Mouse (Mus musculus) MEL (cell line): ENCODE results near the gene Ywhag. TPM values are rescaled to one million over a fixed set of nuclear protein-coding genes. Genes with fewer than 3 reads are reported as not detected.

Experiments
- DNase-seq: peaks from one replicate; pipeline ENCODE4 v3.0.0; 2011; ENCODE audit warnings: low read depth, low spot score
- H3K27ac ChIP-seq: 2 replicates; pipeline ENCODE4 v1.5.1; 2012; ENCODE audit warnings: low read depth, mild to moderate bottlenecking, control low read depth, low read length, moderate library complexity; ENCODE audit not compliant: control insufficient read depth
- H3K27me3 ChIP-seq, 2 experiments: fragments of 150-350 bp in 1 of 2; sonication (generic) in 1 of 2; 2 replicates each; pipeline ENCODE4 v1.6.1; 2012; ENCODE audit warnings: low read length in 2 of 2, mild to moderate bottlenecking in 2 of 2, improper control_type of control experiment in 1 of 2, moderate library complexity in 1 of 2; ENCODE audit not compliant: insufficient read depth in 2 of 2, control insufficient read depth in 1 of 2
- H3K36me3 ChIP-seq, 2 experiments: 2 replicates each; pipeline ENCODE4 v1.6.1; 2012 to 2014; ENCODE audit warnings: low read length in 2 of 2, improper control_type of control experiment in 1 of 2, inconsistent platforms in 1 of 2, mild to moderate bottlenecking in 1 of 2; ENCODE audit not compliant: insufficient read depth in 2 of 2, control insufficient read depth in 1 of 2
- H3K4me1 ChIP-seq, 2 experiments: fragments of 150-350 bp in 1 of 2; sonication (generic) in 1 of 2; 2 replicates each; pipeline ENCODE4 v1.6.1; 2012; ENCODE audit warnings: low read length in 2 of 2, improper control_type of control experiment in 1 of 2, mild to moderate bottlenecking in 1 of 2; ENCODE audit not compliant: insufficient read depth in 2 of 2, control insufficient read depth in 1 of 2
- H3K4me3 ChIP-seq, 2 experiments: fragments of 150-350 bp in 1 of 2; sonication (generic) in 1 of 2; 2 replicates each; pipeline ENCODE4 v1.5.1; 2012; ENCODE audit warnings: low read depth in 2 of 2, low read length in 2 of 2, mild to moderate bottlenecking in 2 of 2, moderate library complexity in 2 of 2, control low read depth in 1 of 2, improper control_type of control experiment in 1 of 2; ENCODE audit not compliant: control insufficient read depth in 1 of 2, insufficient read depth in 1 of 2
- H3K79me2 ChIP-seq: 2 replicates; pipeline ENCODE4 v1.6.1; 2012; ENCODE audit warnings: mild to moderate bottlenecking, low read length, moderate library complexity; ENCODE audit not compliant: control insufficient read depth, poor library complexity, insufficient read depth
- H3K9ac ChIP-seq: 2 replicates; pipeline ENCODE4 v1.6.1; 2012; ENCODE audit warnings: low read depth, mild to moderate bottlenecking, control low read depth, low read length, moderate library complexity; ENCODE audit not compliant: control insufficient read depth, poor library complexity, severe bottlenecking
- H3K9me3 ChIP-seq: fragments of 150-350 bp; sonication (generic); replicated peaks from 2 replicates; pipeline ENCODE4 v1.6.1; 2012; ENCODE audit warnings: mild to moderate bottlenecking, low read length, improper control_type of control experiment, moderate library complexity; ENCODE audit not compliant: insufficient read depth
- CTCF ChIP-seq, 3 experiments: IDR thresholded peaks in 2 of 3; conservative IDR thresholded peaks in 1 of 3; 2 replicates each; pipeline ENCODE4 v1.5.1; 2011 to 2012; ENCODE audit warnings: low read length in 3 of 3, low read depth in 2 of 3, mild to moderate bottlenecking in 2 of 3, improper control_type of control experiment in 1 of 3, inconsistent platforms in 1 of 3, mixed read lengths in 1 of 3, moderate library complexity in 1 of 3; ENCODE audit not compliant: control insufficient read depth in 1 of 3, insufficient read depth in 1 of 3, poor library complexity in 1 of 3, severe bottlenecking in 1 of 3
- E2F4 ChIP-seq: IDR thresholded peaks from 2 replicates; pipeline ENCODE4 v1.6.1; 2011; ENCODE audit warnings: low read depth, low read length, improper control_type of control experiment, borderline replicate concordance
- ELF1 ChIP-seq: IDR thresholded peaks from 2 replicates; pipeline ENCODE4 v1.6.1; 2014; ENCODE audit warnings: low read depth, mild to moderate bottlenecking, inconsistent platforms, low read length, improper control_type of control experiment, moderate library complexity
- GABPA ChIP-seq: IDR thresholded peaks from 2 replicates; pipeline ENCODE4 v1.6.1; 2012; ENCODE audit warnings: low read depth, mild to moderate bottlenecking, inconsistent platforms, low read length, improper control_type of control experiment, moderate library complexity
- GATA1 ChIP-seq: IDR thresholded peaks from 2 replicates; pipeline ENCODE4 v1.6.1; 2011; ENCODE audit warnings: low read depth, low read length, improper control_type of control experiment
- HCFC1 ChIP-seq: IDR thresholded peaks from 2 replicates; pipeline ENCODE4 v1.6.1; 2012; ENCODE audit warnings: low read depth, mild to moderate bottlenecking, inconsistent platforms, low read length, improper control_type of control experiment, moderate library complexity
- MEF2A ChIP-seq: IDR thresholded peaks from 2 replicates; pipeline ENCODE4 v1.6.1; 2014; ENCODE audit warnings: low read depth, mild to moderate bottlenecking, inconsistent platforms, low read length, improper control_type of control experiment; ENCODE audit not compliant: poor library complexity, insufficient replicate concordance, severe bottlenecking; ENCODE audit errors: extremely low read depth
- MXI1 ChIP-seq: IDR thresholded peaks from 2 replicates; pipeline ENCODE4 v1.6.1; 2011; ENCODE audit warnings: mild to moderate bottlenecking, low read depth, low read length, improper control_type of control experiment
- MYC ChIP-seq: IDR thresholded peaks from 2 replicates; pipeline ENCODE4 v1.6.1; 2011; ENCODE audit warnings: low read depth, mild to moderate bottlenecking, low read length, improper control_type of control experiment, moderate library complexity
- NELFE ChIP-seq: IDR thresholded peaks from 2 replicates; pipeline ENCODE4 v1.6.1; 2011; ENCODE audit warnings: low read depth, low read length, improper control_type of control experiment
- POLR2AphosphoS2 ChIP-seq: IDR thresholded peaks from 2 replicates; pipeline ENCODE4 v1.6.1; 2011; ENCODE audit warnings: low read length, improper control_type of control experiment
- RAD21 ChIP-seq: IDR thresholded peaks from 2 replicates; pipeline ENCODE4 v1.6.1; 2011; ENCODE audit warnings: mild to moderate bottlenecking, low read depth, low read length, improper control_type of control experiment
- SIN3A ChIP-seq: IDR thresholded peaks from 2 replicates; pipeline ENCODE4 v1.6.1; 2012; ENCODE audit warnings: low read length, improper control_type of control experiment, inconsistent platforms
- SMC3 ChIP-seq: IDR thresholded peaks from 2 replicates; pipeline ENCODE4 v1.6.1; 2011; ENCODE audit warnings: low read depth, low read length, improper control_type of control experiment
- USF2 ChIP-seq, 2 experiments: IDR thresholded peaks; 2 replicates each; pipeline ENCODE4 v1.6.1; 2011 to 2012; ENCODE audit warnings: improper control_type of control experiment in 2 of 2, low read length in 2 of 2, borderline replicate concordance in 1 of 2, inconsistent platforms in 1 of 2, low read depth in 1 of 2, mild to moderate bottlenecking in 1 of 2; ENCODE audit not compliant: insufficient read depth in 1 of 2
- ZC3H11A ChIP-seq: IDR thresholded peaks from 2 replicates; pipeline ENCODE4 v1.6.1; 2012; ENCODE audit warnings: low read depth, mild to moderate bottlenecking, inconsistent platforms, low read length, improper control_type of control experiment
- ZKSCAN1 ChIP-seq: IDR thresholded peaks from 2 replicates; pipeline ENCODE4 v1.6.1; 2012; ENCODE audit warnings: low read depth, mild to moderate bottlenecking, inconsistent platforms, low read length, improper control_type of control experiment, moderate library complexity
- ZMIZ1 ChIP-seq: IDR thresholded peaks from 2 replicates; pipeline ENCODE4 v1.6.1; 2012; ENCODE audit warnings: low read depth, mild to moderate bottlenecking, inconsistent platforms, low read length, improper control_type of control experiment, moderate library complexity
- polyA plus RNA-seq, 2 experiments: library from polyadenylated mRNA; stranded (reverse) in 1 of 2; unstranded in 1 of 2; fragments of >175 nt in 1 of 2; fragments of >200 nt in 1 of 2; gene quantifications; 2 replicates each; pipeline versions ENCODE4 v1.2.1 to v1.2.4; 2012; ENCODE audit warnings: low replicate concordance in 2 of 2, low read depth in 1 of 2; ENCODE audit not compliant: insufficient read length in 2 of 2, insufficient read depth in 1 of 2, missing spikeins in 1 of 2
- total RNA-seq: library from RNA; depleted of rRNA; stranded (reverse); fragments of 300-350 nt; gene quantifications from 2 replicates; pipeline ENCODE4 v1.2.3, GENCODE M21; 2012

Ywhag gene
- total and polyA plus RNA-seq, 3 experiments, result 109 to 295 (median 268) TPM

DNA sequence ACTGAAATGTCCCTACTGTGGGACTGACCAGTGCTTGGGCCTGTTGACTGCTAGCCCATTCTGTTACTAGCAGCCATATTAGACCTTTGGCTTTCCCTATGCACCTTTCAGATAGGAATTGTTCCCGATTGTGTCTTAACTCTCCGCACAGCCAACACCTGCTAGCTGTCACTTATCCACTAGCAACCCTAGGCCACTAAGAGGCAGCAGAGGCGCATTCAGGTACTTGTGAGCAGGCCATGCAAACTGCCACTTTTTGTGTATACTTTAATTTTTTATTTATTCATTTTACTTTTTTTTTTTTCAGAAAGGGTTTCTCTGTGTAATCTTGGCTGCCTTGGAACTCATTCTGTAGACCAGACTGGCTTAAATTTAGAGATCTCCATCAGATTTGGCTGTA lies 33.7 kb downstream of the Ywhag start:
- TF ChIP-seq SMC3, result no peak
- TF ChIP-seq GABPA, result no peak
- peak in 2 of 3 experiments; percentile 28 to 33; a peak in 4 of 6 replicates for TF ChIP-seq CTCF (IDR thresholded peaks at IDR 0.05 in 2 of 3, conservative IDR thresholded peaks at IDR 0.05 in 1 of 3; ENCODE audit: control insufficient read depth in 1 of 3, insufficient read depth in 1 of 3, low read depth in 2 of 3, low read length in 3 of 3, poor library complexity in 1 of 3, severe bottlenecking in 1 of 3)
- no peak for TF ChIP-seq E2F4
- no peak for TF ChIP-seq SIN3A
- TF ChIP-seq RAD21, result peak; percentile 27
- no peak for TF ChIP-seq HCFC1
- TF ChIP-seq ZMIZ1, result no peak
- no peak for TF ChIP-seq USF2 (IDR thresholded peaks at IDR 0.05; ENCODE audit: borderline replicate concordance in 1 of 2, insufficient read depth in 1 of 2, low read depth in 1 of 2, low read length in 2 of 2)
- TF ChIP-seq NELFE, result no peak
- TF ChIP-seq MEF2A, result no peak
- TF ChIP-seq ZC3H11A, result 0 out of 2 replicates have a peak, but pooled peaks have one; percentile 3
- no peaks in the 10 kb centered on the region for H3K4me1 ChIP-seq
- no peaks in the 10 kb centered on the region for H3K79me2 ChIP-seq
- H3K9ac ChIP-seq, result no peak overlapping the region
- H3K27ac ChIP-seq, result no peak overlapping the region
- DNase-seq, result no peak
- no peaks in the 10 kb centered on the region for H3K27me3 ChIP-seq
- no peak overlapping the region for H3K4me3 ChIP-seq
- no peaks in the 10 kb centered on the region for H3K9me3 ChIP-seq
- H3K36me3 ChIP-seq, result no peaks in the 10 kb centered on the region

DNA sequence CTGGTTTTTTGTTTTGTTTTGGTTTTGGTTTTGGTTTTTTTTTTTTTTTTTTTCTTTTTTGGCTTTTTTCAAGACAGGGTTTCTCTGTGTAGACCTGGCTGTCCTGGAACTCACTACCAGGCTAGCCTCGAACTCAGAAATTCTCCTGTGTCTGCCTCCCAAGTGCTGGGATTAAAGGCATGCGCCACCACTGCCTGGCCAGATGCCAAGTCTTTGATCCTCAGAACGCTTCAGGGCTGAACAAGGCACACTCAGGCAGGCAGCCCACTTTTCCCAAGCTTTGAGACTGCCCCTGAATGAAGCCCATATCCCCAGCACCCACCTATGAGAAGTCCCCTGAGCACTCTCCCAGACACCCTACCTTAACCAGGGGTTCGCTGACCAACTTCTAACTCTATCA lies 34.6 kb downstream of the Ywhag start:
- H3K9ac ChIP-seq, result no peak overlapping the region
- H3K4me1 ChIP-seq, result no peaks in the 10 kb centered on the region
- no peaks in the 10 kb centered on the region for H3K27me3 ChIP-seq
- no peak overlapping the region for H3K27ac ChIP-seq
- no peak for DNase-seq
- no peak for TF ChIP-seq GABPA
- no peaks in the 10 kb centered on the region for H3K9me3 ChIP-seq
- H3K79me2 ChIP-seq, result no peaks in the 10 kb centered on the region
- H3K36me3 ChIP-seq, result no peaks in the 10 kb centered on the region
- no peak overlapping the region for H3K4me3 ChIP-seq

DNA sequence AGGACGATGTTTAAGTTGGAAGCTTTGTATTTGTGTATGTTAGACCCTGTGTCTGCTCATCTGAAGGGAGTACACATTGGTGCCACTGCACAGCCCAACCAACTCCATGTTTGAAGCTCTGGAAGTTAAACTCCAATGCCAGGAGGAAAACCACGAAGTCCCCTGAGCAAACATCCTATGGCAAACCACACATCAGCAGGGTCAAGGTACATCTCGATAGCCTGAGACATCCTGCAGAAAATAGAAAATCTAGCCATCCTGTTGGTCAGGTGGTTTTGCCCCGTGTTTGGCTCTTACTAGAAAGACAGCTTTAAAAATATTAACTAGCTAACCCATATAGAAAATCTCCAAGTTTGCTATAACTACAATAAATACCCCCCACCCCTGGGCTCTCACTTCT lies 35.4 kb downstream of the Ywhag start:
- Histone ChIP-seq H3K4me3 (no peak overlapping the region), H3K27ac (no peak overlapping the region), H3K27me3 (no peaks in the 10 kb centered on the region), H3K36me3 (no peaks in the 10 kb centered on the region), H3K4me1 (no peaks in the 10 kb centered on the region), H3K79me2 (no peaks in the 10 kb centered on the region), H3K9ac (no peak overlapping the region), H3K9me3 (no peaks in the 10 kb centered on the region)
- TF ChIP-seq RAD21, result no peak
- TF ChIP-seq GABPA, result no peak
- no peak for TF ChIP-seq GATA1
- no peak for TF ChIP-seq ELF1
- TF ChIP-seq USF2 (IDR thresholded peaks at IDR 0.05; ENCODE audit: borderline replicate concordance in 1 of 2, insufficient read depth in 1 of 2, low read depth in 1 of 2, low read length in 2 of 2), result no peak
- no peak for TF ChIP-seq ZKSCAN1
- TF ChIP-seq MYC, result no peak
- TF ChIP-seq MXI1, result no peak
- TF ChIP-seq POLR2AphosphoS2, result no peak
- DNase-seq, result no peak
